Mouse (Mus musculus) liver, embryonic 18 days (tissue): ENCODE results near the gene Efcab6. TPM values are rescaled to one million over a fixed set of nuclear protein-coding genes. Genes with fewer than 3 reads are reported as not detected.

Experiments used
- polyA plus RNA-seq: library from polyadenylated mRNA; depleted of rRNA; stranded (reverse); fragments of >200 nt; gene quantifications from 2 replicates; pipeline ENCODE4 v1.2.3, GENCODE M21; 2012; rRNA removed

Efcab6 gene
- not detected in 2 replicates for polyA plus RNA-seq

GRCm38 (mm10) chr15:84065140-84065539, at the start of gene Efcab6:
Gene Efcab6 (minus strand): TSS chr15:84065379.

DNA sequence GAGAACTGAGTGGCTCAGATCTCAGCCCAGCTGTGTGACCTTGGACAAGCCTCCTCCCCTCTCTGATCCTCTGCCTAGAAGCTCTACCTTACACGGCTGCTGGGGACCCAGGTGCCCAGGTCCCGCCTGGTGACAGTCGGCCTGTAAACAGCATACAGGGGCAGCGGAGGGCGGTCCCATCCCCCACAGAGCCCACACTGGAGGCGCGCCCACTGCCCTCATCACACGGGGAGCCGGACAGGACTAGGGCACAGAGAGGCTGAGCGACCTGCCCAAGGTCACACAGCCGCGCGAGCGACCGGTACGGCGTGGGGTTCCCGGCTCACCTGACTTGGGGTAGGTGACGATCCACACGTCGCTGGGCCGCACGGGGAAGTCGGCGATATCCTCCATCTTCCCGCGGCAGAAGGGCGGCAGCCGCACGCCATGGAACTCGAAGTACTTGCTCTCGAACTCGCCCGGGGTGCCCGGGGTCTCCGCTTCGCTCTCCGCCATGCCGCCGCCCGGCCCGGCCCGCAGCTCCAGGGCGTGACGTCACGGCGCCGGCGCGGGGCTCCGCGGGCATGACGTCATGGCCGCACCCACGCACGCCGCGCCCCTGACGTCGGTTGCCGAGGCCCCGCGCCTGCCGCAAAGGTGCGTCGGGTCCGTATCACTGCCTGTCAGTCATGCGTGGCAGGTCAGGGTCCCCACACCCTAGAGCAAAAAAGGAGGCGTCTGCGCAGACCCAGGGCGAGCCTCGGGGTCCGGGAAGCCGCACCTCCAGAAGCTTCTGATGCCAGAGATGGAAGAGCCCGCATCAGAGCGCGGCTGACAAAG, 40.1 kb upstream of the Efcab6 start, which contains the start of gene Sult4a1:
Sult4a1 (minus strand) TSS at position 650 of the 819 bp plus-strand sequence.

Other genes starting within 250 kb of the Efcab6 start
- 0.04 and 0.05 TPM in 2 replicates for gene Sult4a1, start 40.4 kb upstream of the Efcab6 start, polyA plus RNA-seq
- 0.02 and 0.05 TPM in 2 replicates for gene Pnpla5, start 57.8 kb upstream of the Efcab6 start, polyA plus RNA-seq
- 17.4 and 23.0 TPM in 2 replicates for gene Pnpla3, start 102.5 kb upstream of the Efcab6 start, polyA plus RNA-seq
- 11.4 and 11.7 TPM in 2 replicates for gene Samm50, start 126.9 kb upstream of the Efcab6 start, polyA plus RNA-seq
- 13.6 and 14.7 TPM in 2 replicates for gene Parvb, start 166.7 kb upstream of the Efcab6 start, polyA plus RNA-seq